Mouse (Mus musculus): ENCODE data around the gene Adi1.

DNA sequence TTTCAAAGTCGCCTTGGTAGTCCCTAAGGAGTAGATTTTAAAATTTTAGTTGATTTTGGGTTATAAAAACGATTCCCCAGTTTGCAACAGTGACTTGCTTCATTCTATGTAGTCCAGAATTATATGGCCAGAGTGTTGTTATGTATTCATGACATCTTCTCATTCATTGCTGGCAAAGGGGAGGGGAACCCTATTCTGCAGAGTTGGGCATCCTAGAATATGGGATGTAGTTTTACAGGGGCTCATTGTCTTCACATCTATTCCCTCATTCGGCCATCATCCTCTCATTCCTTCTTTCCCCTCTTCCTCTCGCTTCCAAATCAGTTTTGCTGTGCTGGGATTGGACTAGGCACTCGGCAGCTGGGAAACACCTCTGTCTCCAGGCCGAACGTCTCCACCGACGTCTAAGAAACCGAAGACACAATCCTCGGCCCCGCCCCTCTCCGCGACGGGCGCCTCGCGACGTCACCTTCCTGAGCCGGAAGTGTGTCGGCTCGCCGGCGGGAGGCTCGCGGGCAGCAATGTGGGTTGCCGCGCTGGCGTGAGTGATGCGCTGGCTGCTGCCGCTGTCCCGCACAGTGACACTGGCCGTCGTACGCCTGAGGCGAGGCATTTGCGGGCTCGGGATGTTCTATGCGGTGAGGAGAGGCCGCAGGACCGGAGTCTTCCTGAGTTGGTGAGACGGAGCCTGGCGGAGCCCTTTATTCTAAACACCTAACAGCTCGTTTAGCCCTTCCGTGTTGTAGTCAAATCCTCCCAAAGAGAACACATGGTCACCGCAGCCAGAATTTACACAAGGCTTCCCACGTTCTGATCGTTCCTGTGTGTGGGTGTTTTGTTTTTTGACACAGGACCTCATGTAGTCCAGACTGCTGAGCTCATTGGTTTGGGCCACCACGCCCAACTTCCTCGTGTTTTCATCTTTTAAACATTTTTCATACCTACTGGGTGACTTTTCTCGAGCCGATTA is 25.6 kb upstream of the Adi1 start, which contains the start of gene Rnaseh1:
- TF ChIP-seq CTCF (IDR thresholded peaks at IDR 0.05; ENCODE audit: low read depth) (no peak), EP300 (IDR thresholded peaks at IDR 0.05; ENCODE audit: low read depth) (no peak)

All from liver, postnatal 0 days (tissue).